Mouse (Mus musculus) erythroblast, embryonic 14.5 days (primary cell): ENCODE data around the gene Casp2.

ENCODE experiments used
- GATA1 ChIP-seq: IDR thresholded peaks from 2 replicates; pipeline ENCODE4 v1.6.1; 2012; ENCODE audit warnings: low read length, inconsistent platforms, mixed read lengths
- TAL1 ChIP-seq: IDR thresholded peaks from 3 replicates; pipeline ENCODE4 v1.6.1; 2012; ENCODE audit warnings: low read length, inconsistent platforms, mixed read lengths

DNA sequence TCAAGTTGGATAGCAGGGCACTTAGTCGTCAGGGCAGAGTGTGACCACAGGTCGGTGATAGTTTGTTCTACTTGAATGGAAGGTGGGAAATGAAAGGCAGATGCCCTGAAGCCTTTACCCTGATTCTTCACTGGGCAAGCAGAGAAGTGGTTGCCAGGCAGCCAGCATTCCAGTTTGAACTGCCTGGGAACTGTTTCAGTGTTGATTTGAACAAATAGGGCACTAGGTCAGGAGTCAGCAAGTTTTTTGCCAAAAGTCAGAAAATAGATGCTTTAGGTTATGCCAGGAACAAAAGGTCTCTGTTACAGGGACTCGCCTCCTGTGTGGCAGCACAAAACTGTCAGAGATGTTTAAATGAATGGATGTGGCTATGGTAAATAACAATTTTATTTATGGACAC, 42.5 kb upstream of the Casp2 start:
- TF ChIP-seq GATA1 (no peak), TAL1 (no peak)
